Mouse (Mus musculus): ENCODE measurements around the gene Rgn. TPM values are rescaled to one million over a fixed set of nuclear protein-coding genes. Genes with fewer than 3 reads are reported as not detected.

Gene Rgn
- total RNA-seq (2023), result not detected

GRCm38 (mm10) chrX:20549532-20549931, at the start of gene Rgn:
TSS of gene Rgn (plus strand) at chrX:20549787.

Other genes starting within 250 kb of the Rgn start
- gene Rp2, start 185.3 kb upstream of the Rgn start, total RNA-seq (2023), result 14.2 TPM
- 6.7 TPM for gene Jade3, start 124.1 kb upstream of the Rgn start, total RNA-seq (2023)
- gene Rbm10, start 67.7 kb downstream of the Rgn start, total RNA-seq (2023), result 58.1 TPM
- 107 TPM for gene Ndufb11, start 67.8 kb downstream of the Rgn start, total RNA-seq (2023)
- gene Uba1, start 108.5 kb downstream of the Rgn start, total RNA-seq (2023), result 224 TPM
- gene Cdk16, start 138.2 kb downstream of the Rgn start, total RNA-seq (2023), result 81.3 TPM
- gene Usp11, start 154.1 kb downstream of the Rgn start, total RNA-seq (2023), result 11.5 TPM
- gene Araf, start 248.0 kb downstream of the Rgn start, total RNA-seq (2023), result 150 TPM

Data from CD4-positive naive resting alpha-beta T cell, adult 57 days (primary cell).